8 mouse cellular contexts compared by ENCODE assay signal in the genomic region with DNA sequence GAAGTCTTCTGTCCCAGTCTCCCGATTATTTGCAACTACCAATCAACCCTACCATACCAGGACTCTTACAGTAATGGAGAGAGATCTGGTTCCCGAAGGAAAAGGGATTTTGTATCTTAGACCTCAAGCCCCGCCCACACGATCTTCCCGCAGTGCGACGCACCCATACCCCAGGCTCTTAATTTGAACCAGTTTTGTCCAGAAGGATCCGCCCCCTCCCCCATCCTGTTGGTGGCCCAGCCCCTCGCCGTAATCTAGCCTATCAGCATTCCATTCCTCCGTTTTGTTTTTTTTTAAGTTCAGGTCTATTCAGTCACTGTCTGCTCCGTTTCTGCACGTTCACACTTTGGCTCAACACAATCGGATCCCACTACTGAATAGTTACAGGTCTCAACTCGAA. TPM values are rescaled to one million over a fixed set of nuclear protein-coding genes. Genes with fewer than 3 reads are reported as not detected.
A peak's percentile ranks its signal among the peaks of the same experiment; 100 is the strongest.
DNase-seq lines count a peak whose midpoint lies in the region; ATAC-seq and TF ChIP-seq lines count a peak whose summit lies in the region.

No protein-coding gene starts in this region.

- H3K4me3 ChIP-seq in G1E (ENCODE audit: low read depth, low read length) = peak overlapping the region; percentile 78
- peak overlapping the region; percentile 68 for H3K4me3 ChIP-seq in cortical plate, adult 2 months (ENCODE audit: insufficient read depth, low read length)
- H3K4me3 ChIP-seq in heart, embryonic 11.5 days (ENCODE audit: low read depth, low read length) = peak overlapping the region; percentile 85
- H3K4me3 ChIP-seq in kidney, embryonic 16.5 days (ENCODE audit: low read length) = peak overlapping the region; percentile 62
- peak overlapping the region; percentile 81 for H3K4me3 ChIP-seq in lung, embryonic 15.5 days

- no peak for TF ChIP-seq POLR2A in cortical plate, adult 2 months (IDR thresholded peaks at IDR 0.05; ENCODE audit: extremely low read depth, insufficient read depth, low read length)

- 0 out of 2 replicates have a peak overlapping the region, but pooled peaks have one; percentile 61 for H3K27ac ChIP-seq in cortical plate, adult 2 months (ENCODE audit: insufficient read depth, low read length)
- peak overlapping the region; percentile 90 for H3K27ac ChIP-seq in heart, embryonic 11.5 days (ENCODE audit: low read depth, low read length)
- H3K27ac ChIP-seq in kidney, embryonic 16.5 days (ENCODE audit: low read length) = peak overlapping the region; percentile 89
- peak overlapping the region; percentile 91 for H3K27ac ChIP-seq in lung, embryonic 15.5 days

- H3K9me3 ChIP-seq in G1E (replicated peaks) = no peaks in the 10 kb centered on the region
- H3K9me3 ChIP-seq in heart, embryonic 11.5 days (replicated peaks; ENCODE audit: control insufficient read depth, low read length) = no peaks in the 10 kb centered on the region
- no peaks in the 10 kb centered on the region for H3K9me3 ChIP-seq in kidney, embryonic 16.5 days (ENCODE audit: low read length)
- H3K9me3 ChIP-seq in lung, embryonic 15.5 days = no peaks in the 10 kb centered on the region

- no peaks in the 10 kb centered on the region for H3K27me3 ChIP-seq in G1E (ENCODE audit: insufficient read depth, low read length)
- H3K27me3 ChIP-seq in heart, embryonic 11.5 days (ENCODE audit: control insufficient read depth, insufficient read depth, low read length) = no peaks in the 10 kb centered on the region
- H3K27me3 ChIP-seq in kidney, embryonic 16.5 days (ENCODE audit: insufficient read depth, low read length) = no peaks in the 10 kb centered on the region
- no peaks in the 10 kb centered on the region for H3K27me3 ChIP-seq in lung, embryonic 15.5 days

- DNase-seq in B cell, adult 2 months = peak; percentile 49 to 58
- peak; percentile 78 for DNase-seq in G1E (ENCODE audit: low spot score)
- DNase-seq in ovary, postnatal 36 days (ENCODE audit: low spot score) = peak; percentile 69
- peak; percentile 95 for DNase-seq in yolk sac, embryonic 10.5 days (ENCODE audit: low spot score)

- H3K4me2 ChIP-seq in heart, embryonic 11.5 days = peak overlapping the region; percentile 88
- peak overlapping the region; percentile 76 for H3K4me2 ChIP-seq in kidney, embryonic 16.5 days (replicated peaks; ENCODE audit: low read depth, low read length)
- peak overlapping the region; percentile 55 for H3K4me2 ChIP-seq in lung, embryonic 15.5 days

- H3K4me1 ChIP-seq in G1E (ENCODE audit: insufficient read depth, low read depth, low read length) = peaks cover 44% of the 10 kb centered on the region
- no peaks in the 10 kb centered on the region; the same call in 1 of the 2 replicates for H3K4me1 ChIP-seq in cortical plate, adult 2 months (ENCODE audit: control insufficient read depth, insufficient read depth, low read length)
- H3K4me1 ChIP-seq in heart, embryonic 11.5 days (ENCODE audit: control insufficient read depth, insufficient read depth, low read length) = peaks cover 19% of the 10 kb centered on the region
- peaks cover 22% of the 10 kb centered on the region for H3K4me1 ChIP-seq in kidney, embryonic 16.5 days (ENCODE audit: insufficient read depth, low read length)
- peaks cover 31% of the 10 kb centered on the region for H3K4me1 ChIP-seq in lung, embryonic 15.5 days

- WGBS in heart, embryonic 11.5 days (ENCODE audit: insufficient replicate concordance) = under 1% methylated on average over 15 of the region's 15 CpGs
- WGBS in kidney, embryonic 16.5 days = under 1% methylated on average over 15 of the region's 15 CpGs
- WGBS in lung, embryonic 15.5 days = under 1% methylated on average over 15 of the region's 15 CpGs

- TF ChIP-seq CTCF in G1E (IDR thresholded peaks at IDR 0.05; ENCODE audit: low read depth, low read length) = no peak
- TF ChIP-seq CTCF in cortical plate, adult 2 months (IDR thresholded peaks at IDR 0.05; ENCODE audit: extremely low read depth, insufficient read depth, low read length) = no peak

- ATAC-seq in G1E (ENCODE audit: extremely low read depth, insufficient number of reproducible peaks, low FRiP score, poor library complexity, severe bottlenecking) = peak; percentile 74
- peak; percentile 71 for ATAC-seq in heart, embryonic 11.5 days (replicated peaks; ENCODE audit: insufficient number of reproducible peaks, low FRiP score, low TSS enrichment)
- ATAC-seq in kidney, embryonic 16.5 days (ENCODE audit: low FRiP score, low TSS enrichment) = peak; percentile 74
- peak; percentile 66; the same call in 1 of the 2 replicates for ATAC-seq in lung, embryonic 15.5 days (ENCODE audit: borderline replicate concordance, extremely low read depth, low FRiP score, low TSS enrichment)

- peak overlapping the region; percentile 92 for H3K9ac ChIP-seq in heart, embryonic 11.5 days (ENCODE audit: low read depth, low read length)
- peak overlapping the region; percentile 77 for H3K9ac ChIP-seq in kidney, embryonic 16.5 days (replicated peaks; ENCODE audit: low read length)
- peak overlapping the region; percentile 91 for H3K9ac ChIP-seq in lung, embryonic 15.5 days

- H3K36me3 ChIP-seq in G1E (replicated peaks) = peaks cover 74% of the 10 kb centered on the region
- H3K36me3 ChIP-seq in heart, embryonic 11.5 days (ENCODE audit: control insufficient read depth, insufficient read depth, low read length) = peaks cover 26% of the 10 kb centered on the region
- H3K36me3 ChIP-seq in kidney, embryonic 16.5 days (ENCODE audit: insufficient read depth, low read length) = peaks cover 32% of the 10 kb centered on the region
- peaks cover 48% of the 10 kb centered on the region for H3K36me3 ChIP-seq in lung, embryonic 15.5 days

RNA-seq across cellular contexts. Expression of a gene that starts 0.9 kb away (rescaled TPM):
- total RNA-seq in G1E (2014; fragmentation: Nextera tagmentation) (147 and 164 TPM in 2 replicates), G1E (2017) (130 and 148 TPM in 2 replicates)
- polyA plus RNA-seq in G1E (2012) = 68.4 and 78.1 TPM in 2 replicates
- polyA plus RNA-seq in cortical plate, adult 2 months (2012; rRNA removed) = 119 TPM in 2 replicates
- 107 and 109 TPM in 2 replicates for polyA plus RNA-seq in heart, embryonic 11.5 days (2014; fragmentation: Nextera tagmentation; extraction: Ambion mirVana)
- polyA plus RNA-seq in kidney, embryonic 16.5 days (2015; fragmentation: Nextera tagmentation; extraction: Ambion mirVana) = 165 and 175 TPM in 2 replicates
- 160 and 168 TPM in 2 replicates for polyA plus RNA-seq in lung, embryonic 15.5 days (2015; fragmentation: Nextera tagmentation; extraction: Ambion mirVana)

RNA-seq across cellular contexts. Expression of a gene that starts 0.9 kb away (rescaled TPM):
- 42.7 and 76.3 TPM in 2 replicates for total RNA-seq in G1E (2014; fragmentation: Nextera tagmentation)
- total RNA-seq in G1E (2017) = 13.7 and 15.3 TPM in 2 replicates
- 116 and 125 TPM in 2 replicates for polyA plus RNA-seq in G1E (2012)
- 12.8 and 13.5 TPM in 2 replicates for polyA plus RNA-seq in cortical plate, adult 2 months (2012; rRNA removed)
- polyA plus RNA-seq in heart, embryonic 11.5 days (2014; fragmentation: Nextera tagmentation; extraction: Ambion mirVana) = 29.7 and 37.3 TPM in 2 replicates
- polyA plus RNA-seq in kidney, embryonic 16.5 days (2015; fragmentation: Nextera tagmentation; extraction: Ambion mirVana) = 68.3 and 79.0 TPM in 2 replicates
- 70.7 and 74.4 TPM in 2 replicates for polyA plus RNA-seq in lung, embryonic 15.5 days (2015; fragmentation: Nextera tagmentation; extraction: Ambion mirVana)

RNA-seq across cellular contexts. Expression of a gene that starts 17.3 kb away (rescaled TPM):
- total RNA-seq in G1E (2014; fragmentation: Nextera tagmentation) = 9.5 and 15.0 TPM in 2 replicates
- 26.2 and 27.8 TPM in 2 replicates for total RNA-seq in G1E (2017)
- polyA plus RNA-seq in G1E (2012) = 62.3 and 64.6 TPM in 2 replicates
- 35.2 and 36.9 TPM in 2 replicates for polyA plus RNA-seq in cortical plate, adult 2 months (2012; rRNA removed)
- 7.4 TPM in 2 replicates for polyA plus RNA-seq in heart, embryonic 11.5 days (2014; fragmentation: Nextera tagmentation; extraction: Ambion mirVana)
- polyA plus RNA-seq in kidney, embryonic 16.5 days (2015; fragmentation: Nextera tagmentation; extraction: Ambion mirVana) = 9.7 and 11.8 TPM in 2 replicates
- 5.6 and 5.9 TPM in 2 replicates for polyA plus RNA-seq in lung, embryonic 15.5 days (2015; fragmentation: Nextera tagmentation; extraction: Ambion mirVana)

RNA-seq across cellular contexts. Expression of a gene that starts 20.5 kb away (rescaled TPM):
- total RNA-seq in G1E (2014; fragmentation: Nextera tagmentation) = not detected in 2 replicates
- total RNA-seq in G1E (2017) = 0.27 and 0.35 TPM in 2 replicates
- 0.61 and 0.69 TPM in 2 replicates for polyA plus RNA-seq in G1E (2012)
- polyA plus RNA-seq in cortical plate, adult 2 months (2012; rRNA removed) = 3.1 and 3.7 TPM in 2 replicates
- 0.86 and 1.5 TPM in 2 replicates for polyA plus RNA-seq in heart, embryonic 11.5 days (2014; fragmentation: Nextera tagmentation; extraction: Ambion mirVana)
- polyA plus RNA-seq in kidney, embryonic 16.5 days (2015; fragmentation: Nextera tagmentation; extraction: Ambion mirVana) = 0.94 and 1.9 TPM in 2 replicates
- 1.1 and 1.7 TPM in 2 replicates for polyA plus RNA-seq in lung, embryonic 15.5 days (2015; fragmentation: Nextera tagmentation; extraction: Ambion mirVana)

RNA-seq across cellular contexts. Expression of a gene that starts 22.2 kb away (rescaled TPM):
- total RNA-seq in G1E (2014; fragmentation: Nextera tagmentation) (not detected in 2 replicates), G1E (2017) (0.11 and 0.12 TPM in 2 replicates)
- not detected in 2 replicates for polyA plus RNA-seq in G1E (2012)
- not detected in 2 replicates for polyA plus RNA-seq in cortical plate, adult 2 months (2012; rRNA removed)
- polyA plus RNA-seq in heart, embryonic 11.5 days (2014; fragmentation: Nextera tagmentation; extraction: Ambion mirVana) = not detected in 2 replicates
- 17.0 and 28.6 TPM in 2 replicates for polyA plus RNA-seq in kidney, embryonic 16.5 days (2015; fragmentation: Nextera tagmentation; extraction: Ambion mirVana)
- not detected in 2 replicates for polyA plus RNA-seq in lung, embryonic 15.5 days (2015; fragmentation: Nextera tagmentation; extraction: Ambion mirVana)

Comparison
In these comparisons a context has a peak if more than half of its experiments do, and no peak if none do; other contexts are left out.
1. Peak in every context shown above with its lines: DNase-seq, ATAC-seq, H3K4me3 ChIP-seq and H3K27ac ChIP-seq.